Mouse (Mus musculus): ENCODE data around the gene Sec62.

Gene Sec62

DNA sequence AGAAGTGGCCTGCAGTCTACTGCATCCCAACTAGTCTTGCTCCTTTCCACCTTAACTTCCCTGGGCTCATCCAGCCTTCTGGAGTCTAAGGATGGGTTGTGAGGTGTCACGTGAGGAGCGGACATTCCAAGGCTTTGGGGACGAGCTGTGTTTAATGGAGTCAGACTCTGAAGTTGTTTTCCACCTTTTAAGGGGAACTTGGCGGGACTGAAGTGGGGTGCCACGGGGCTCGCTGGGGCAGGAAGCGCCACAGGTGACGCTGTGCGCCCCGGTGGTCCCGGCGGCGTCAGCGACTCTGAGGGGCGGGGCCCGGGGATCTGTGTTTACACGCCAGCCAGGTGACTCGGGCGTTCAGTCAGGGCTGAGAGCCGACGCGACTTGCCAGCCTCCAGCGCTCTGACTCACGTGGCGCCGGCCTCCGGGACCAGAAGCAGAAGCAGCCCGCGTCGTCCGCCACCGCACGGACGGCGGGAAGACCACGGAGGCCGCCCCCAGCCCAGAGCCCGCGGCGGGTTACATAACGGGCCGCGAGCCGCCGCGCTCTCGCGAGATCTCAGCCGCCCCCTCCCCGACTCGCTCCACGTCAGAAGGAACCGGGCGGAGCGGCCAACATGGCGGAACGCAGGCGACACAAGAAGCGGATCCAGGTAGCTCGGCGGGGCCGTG lies at the start of gene Sec62:
Sec62 (plus strand) TSS at position 139 of the 666 bp plus-strand sequence.
- DNase-seq: peak; percentile 95

GRCm38 (mm10) chr3:30742891-30743290 lies 49.8 kb upstream of the Sec62 start:
- no peak for DNase-seq

DNA sequence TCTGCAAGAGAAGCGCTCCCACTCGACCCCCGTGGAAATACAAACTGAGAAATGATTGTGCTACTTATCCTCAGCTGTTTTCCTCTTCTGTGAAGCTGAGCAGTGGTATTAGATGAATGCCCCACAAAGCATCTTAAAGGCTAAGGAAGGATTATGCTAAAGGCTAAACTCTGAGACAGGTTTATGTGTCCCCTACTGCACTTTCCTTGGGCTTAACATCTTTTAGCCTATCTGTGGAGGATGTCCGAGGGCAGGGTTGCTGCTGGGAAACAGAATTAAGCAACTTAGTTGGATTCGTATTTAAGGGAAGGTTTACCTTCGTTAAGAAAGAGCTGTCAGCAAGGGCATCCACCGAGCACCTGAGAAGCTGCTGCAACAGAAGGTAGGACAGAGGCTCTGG lies 46.7 kb upstream of the Sec62 start, which contains the start of gene Samd7:
Samd7 (plus strand) TSS at position 288 of the 400 bp plus-strand sequence.
- no peak for DNase-seq

- no peak for DNase-seq
Measured at GRCm38 (mm10) chr3:30748316-30748715, 44.4 kb upstream of the Sec62 start.

DNA sequence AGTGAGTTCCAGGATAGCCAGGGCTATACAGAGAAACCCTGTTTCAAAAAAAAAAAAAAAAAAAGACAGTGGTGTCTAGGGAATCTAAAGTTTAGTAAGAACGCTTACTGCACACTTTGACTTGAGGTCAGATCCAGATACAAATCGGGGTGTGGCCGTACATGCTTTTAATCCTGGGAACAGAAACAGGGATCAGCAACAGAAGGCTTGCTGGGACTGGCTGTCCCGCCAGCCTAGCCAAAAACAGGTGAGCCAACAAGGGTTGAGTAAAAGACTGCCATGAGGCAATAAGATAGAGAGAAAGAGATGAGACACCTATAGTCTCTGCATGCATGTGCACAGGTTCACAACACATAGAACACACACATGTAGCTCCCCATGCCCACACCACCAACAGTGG lies 38.0 kb upstream of the Sec62 start:
- no peak for DNase-seq

DNA sequence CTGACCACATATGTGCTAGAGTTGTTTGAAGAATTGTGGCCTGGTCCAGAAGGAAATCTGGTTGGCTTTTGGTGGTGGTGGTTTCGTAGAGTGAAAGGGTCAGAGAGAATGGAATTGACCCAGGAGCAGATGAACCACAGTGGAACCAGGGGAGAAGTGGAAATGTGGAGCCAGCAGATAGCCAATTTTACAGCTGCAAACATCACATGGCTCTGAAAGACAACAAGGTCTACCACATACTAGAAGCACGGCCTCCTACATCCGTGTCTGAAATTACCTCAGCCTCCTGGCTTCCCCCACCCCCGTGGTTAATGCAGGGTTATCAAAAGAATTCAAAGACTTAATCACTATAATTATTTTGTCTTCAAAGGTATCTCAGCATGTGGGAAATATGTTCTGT lies 27.8 kb upstream of the Sec62 start:
- DNase-seq: no peak

DNA sequence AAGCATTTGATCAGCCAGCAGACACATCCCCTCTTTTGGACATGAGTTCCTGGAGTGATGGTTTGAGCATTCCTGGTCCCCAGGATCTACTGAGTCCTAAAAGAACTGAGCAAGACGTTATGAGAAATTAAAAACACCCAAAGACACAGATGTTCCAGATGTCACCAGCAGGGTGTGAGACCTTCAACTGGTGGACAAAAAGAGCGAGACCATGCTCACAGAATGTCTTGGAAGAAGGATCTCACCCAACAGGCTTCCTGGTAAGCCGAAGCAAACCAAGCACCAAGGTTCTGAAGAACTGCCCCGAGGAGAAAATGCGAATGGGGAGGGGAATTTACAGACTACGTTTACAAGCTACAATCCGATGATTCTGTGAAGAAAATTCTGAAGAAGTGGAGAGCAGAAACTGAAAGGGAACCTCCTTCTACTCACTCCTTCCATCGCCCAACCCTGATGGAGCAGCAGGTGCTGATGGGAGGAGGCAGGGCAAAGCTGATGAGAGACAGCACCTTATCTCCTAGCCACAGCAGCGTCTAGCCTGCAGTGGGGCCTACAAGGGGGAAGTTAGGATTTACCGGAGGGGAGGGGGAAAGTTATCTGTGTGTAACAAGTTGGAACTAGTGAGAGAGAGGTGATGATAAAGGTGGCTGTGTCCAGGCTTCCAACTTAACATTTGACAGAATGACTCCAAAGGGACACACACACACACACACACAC lies 27.2 kb upstream of the Sec62 start:
- DNase-seq: no peak

DNA sequence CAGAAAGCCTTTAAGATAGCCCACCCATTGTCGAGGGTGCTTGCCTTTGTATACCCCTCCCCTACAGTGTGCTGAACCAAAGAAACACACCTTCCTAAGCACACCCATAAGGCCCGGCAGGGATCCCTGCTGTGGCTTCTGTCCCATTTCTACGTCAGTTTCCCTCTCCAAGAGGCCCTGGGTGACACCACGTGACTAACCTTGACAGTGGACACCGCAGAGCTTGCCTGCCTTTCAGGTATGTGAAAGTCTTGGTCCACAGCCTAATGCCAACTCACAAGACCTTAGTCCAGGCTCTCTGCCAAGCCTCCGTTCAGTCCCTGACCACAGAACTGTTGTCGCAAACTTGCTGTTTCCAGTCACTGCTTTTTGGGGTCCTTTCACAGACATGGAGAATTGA lies 26.5 kb upstream of the Sec62 start:
- no peak for DNase-seq

DNA sequence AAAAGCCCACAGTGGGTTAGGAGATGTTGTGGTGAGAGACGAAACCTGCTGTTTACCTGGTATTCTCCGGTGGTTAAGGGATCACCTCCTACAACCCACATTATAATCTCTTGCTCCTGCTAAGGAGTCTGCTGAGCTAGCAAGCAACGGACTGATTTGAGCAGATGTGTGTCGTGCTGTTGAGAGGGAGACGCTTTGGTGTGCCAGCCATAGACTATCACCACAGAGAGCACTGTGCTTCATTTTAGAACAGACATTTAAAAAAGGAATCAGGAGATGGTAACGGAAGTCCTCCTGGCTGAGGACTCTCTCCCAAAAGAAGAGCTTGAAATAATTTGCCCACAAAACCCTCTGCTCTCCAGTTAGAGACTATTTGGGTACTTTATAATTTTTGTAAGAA lies 25.4 kb upstream of the Sec62 start:
- no peak for DNase-seq

DNA sequence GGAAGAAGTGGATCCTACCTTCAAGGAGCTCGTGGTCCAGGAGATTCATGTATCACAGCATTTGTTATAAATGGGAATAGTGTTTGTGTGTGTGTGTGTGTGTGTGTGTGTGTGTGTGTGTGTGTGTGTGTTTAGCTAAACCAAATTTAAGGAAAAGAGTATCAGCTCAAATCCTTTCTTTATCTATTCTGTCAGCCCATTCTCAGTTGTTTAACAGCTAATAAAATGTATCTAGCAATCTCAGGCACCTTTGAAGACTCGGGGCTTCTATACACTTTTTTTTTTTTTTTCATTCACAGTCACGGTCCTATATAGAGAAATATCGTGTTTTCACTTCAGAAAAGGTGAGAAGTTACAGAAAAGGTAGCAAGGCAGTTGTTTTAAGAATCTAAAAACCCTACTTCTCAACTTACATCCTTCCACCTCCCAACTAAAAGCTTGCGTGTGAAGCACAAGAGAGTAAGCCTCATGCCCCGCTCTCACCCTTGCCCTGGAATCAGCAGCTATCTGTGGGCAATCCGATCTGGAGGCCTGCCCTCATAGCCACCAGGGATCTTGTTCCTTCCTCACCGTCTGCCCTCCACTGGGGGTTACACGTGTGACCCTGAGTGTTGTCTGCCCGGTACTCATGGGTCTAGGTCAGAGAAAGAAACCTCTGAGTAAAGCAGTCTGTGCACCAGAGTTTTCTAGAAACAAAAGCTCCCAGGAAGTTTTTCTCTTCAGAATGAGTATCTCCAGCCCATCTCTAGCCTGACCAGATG lies 22.7 kb upstream of the Sec62 start:
- DNase-seq: no peak

GRCm38 (mm10) chr3:30771560-30771959 lies 21.1 kb upstream of the Sec62 start:
- DNase-seq: no peak

- no peak for DNase-seq
Measured at GRCm38 (mm10) chr3:30772631-30773030, 20.0 kb upstream of the Sec62 start.

DNA sequence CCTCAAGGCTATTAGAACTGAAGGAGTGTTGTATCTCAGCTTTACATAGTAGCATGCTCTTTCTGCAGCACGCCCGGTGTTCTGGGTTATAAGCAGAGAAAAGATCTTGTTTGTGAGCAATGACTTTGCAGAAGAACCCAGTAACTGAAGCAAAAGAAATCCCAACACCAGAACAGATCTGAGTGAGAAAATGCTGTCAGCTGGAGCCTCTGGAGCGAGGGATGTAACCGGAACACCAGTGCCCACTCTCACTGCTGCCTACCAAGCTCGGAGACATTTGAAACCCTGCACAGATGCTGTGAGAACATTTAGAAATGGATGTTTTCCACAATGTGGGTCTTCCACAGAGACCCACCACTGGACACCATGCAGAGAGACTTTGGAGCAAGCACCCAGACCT lies 18.0 kb upstream of the Sec62 start:
- DNase-seq: no peak

DNA sequence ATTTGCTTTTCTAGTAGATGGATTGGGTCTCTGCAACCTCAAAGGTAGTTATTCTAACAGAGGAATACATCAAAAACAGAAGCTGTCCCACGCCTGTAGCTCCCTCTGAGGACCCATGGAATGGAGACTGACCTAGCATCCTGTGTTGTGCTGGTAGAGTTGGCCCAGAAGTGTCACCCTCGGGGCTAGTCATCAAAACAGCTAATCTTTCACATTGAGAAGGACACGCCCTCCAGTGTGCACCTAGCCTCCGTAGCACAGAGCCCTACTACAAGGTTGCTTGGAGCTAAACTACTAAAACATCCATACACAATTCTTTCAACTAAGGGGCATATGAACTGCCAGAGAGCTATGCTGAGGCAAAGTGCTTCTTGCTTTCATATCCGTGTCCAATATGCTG lies 14.7 kb upstream of the Sec62 start:
- no peak for DNase-seq

DNA sequence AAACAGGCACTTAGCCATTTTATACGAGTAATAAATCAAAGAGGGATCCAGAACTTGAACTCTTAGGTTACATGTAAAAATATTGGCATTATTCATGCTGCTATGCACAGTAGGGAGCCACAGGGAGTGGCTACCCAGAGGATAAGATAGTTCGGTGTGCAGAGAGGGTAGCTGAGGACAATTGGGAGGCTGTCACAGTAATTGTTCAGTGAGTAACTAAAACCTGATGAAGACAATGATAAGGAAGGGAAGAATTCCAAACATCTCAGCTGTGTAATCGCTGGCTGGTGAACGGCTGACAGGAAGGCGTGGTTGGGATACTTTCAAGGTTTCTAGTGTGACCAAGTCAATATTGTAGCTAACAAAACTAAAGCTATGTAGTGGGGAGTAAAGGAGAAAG lies 4.1 kb upstream of the Sec62 start:
- DNase-seq: no peak

GRCm38 (mm10) chr3:30793403-30794221 lies 937 bp downstream of the Sec62 start:
- peak; percentile 30 for DNase-seq

DNA sequence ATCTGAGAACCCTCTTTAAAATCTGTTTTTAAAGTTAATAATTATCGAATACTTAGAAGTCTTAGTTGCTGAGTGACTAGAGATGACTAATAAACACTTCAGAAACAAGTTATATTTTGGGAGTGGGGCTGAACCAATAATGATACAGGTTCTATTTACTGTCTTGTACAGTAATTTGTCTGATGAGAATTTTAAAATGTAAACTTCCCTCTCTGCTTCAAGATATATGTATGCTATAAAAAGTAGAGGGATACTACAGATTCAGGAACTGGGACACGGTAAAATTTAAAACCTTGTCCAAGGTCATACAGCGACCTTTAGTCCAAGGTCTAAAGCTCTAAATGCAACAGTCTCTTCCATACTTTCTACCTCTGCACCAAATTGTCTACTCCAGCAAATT lies 9.5 kb downstream of the Sec62 start:
- DNase-seq: no peak

DNA sequence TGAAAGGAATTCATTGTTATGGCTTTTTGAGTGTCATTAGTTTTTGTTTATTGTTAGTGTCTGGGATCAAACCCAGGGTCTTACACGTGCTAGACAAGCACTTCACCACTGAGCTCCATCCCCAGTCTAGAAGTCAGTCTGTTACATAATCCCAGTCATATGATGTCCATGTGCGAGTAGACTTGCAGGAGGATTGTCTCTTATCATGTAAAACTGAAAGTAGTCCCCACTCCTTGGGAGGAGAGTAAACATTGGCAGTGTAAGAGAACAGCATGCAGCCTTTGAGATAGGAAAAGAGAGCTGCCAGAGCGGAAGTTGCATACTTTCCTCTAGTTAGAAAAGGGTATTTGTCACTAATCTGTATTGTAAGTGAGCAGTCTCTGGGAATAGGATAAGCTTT lies 20.2 kb downstream of the Sec62 start:
- DNase-seq: no peak

DNA sequence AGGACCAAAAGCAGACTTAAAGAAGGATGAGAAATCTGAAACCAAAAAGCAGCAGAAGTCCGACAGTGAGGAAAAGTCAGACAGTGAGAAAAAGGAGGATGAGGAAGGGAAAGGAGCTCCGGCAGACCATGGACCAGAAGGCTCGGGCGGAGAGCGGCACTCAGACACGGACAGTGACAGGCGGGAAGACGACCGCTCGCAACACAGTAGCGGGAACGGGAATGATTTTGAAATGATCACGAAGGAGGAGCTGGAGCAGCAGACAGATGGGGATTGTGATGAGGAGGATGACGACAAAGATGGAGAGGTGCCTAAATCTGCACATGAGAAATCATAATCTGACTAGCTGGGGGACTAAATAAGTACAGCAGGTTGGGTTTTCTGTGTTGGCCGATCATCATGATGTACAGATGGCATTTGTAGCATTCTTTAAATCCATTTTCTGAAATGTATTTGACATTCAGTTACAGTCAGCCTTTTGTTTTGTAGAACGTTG lies 26.0 kb downstream of the Sec62 start:
- DNase-seq: no peak

DNA sequence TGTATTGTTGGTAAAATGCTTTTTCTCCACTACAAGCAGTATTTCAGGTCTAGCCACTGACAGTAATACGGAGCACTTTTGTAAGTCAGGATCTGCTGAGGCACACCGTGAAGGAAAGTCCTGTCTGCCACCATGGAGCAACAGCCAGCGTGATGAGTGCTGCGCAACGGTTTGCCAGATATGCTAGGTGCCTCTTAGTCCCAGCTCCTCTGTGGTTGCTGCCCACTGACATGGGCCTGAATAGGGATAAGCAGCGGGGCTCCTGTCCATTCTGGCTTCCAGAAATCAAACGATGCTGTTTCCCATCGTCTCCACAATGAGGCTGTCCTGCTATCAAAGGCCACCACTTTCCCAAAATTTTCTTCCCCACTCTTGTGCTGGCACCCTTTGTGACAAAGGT lies 29.5 kb downstream of the Sec62 start:
- no peak for DNase-seq

GRCm38 (mm10) chr3:30826069-30826468 lies 33.4 kb downstream of the Sec62 start:
- DNase-seq: no peak

- no peak for DNase-seq
Measured at GRCm38 (mm10) chr3:30831848-30832606, 39.4 kb downstream of the Sec62 start.
